Mouse (Mus musculus): Measurements from ENCODE around the gene Phb2.
"Not testable (repeated sequence)": the region's sequence is repeated elsewhere in the genome, so short reads cannot be mapped to it uniquely, and the experiment has no call there.

The Phb2 gene

DNA sequence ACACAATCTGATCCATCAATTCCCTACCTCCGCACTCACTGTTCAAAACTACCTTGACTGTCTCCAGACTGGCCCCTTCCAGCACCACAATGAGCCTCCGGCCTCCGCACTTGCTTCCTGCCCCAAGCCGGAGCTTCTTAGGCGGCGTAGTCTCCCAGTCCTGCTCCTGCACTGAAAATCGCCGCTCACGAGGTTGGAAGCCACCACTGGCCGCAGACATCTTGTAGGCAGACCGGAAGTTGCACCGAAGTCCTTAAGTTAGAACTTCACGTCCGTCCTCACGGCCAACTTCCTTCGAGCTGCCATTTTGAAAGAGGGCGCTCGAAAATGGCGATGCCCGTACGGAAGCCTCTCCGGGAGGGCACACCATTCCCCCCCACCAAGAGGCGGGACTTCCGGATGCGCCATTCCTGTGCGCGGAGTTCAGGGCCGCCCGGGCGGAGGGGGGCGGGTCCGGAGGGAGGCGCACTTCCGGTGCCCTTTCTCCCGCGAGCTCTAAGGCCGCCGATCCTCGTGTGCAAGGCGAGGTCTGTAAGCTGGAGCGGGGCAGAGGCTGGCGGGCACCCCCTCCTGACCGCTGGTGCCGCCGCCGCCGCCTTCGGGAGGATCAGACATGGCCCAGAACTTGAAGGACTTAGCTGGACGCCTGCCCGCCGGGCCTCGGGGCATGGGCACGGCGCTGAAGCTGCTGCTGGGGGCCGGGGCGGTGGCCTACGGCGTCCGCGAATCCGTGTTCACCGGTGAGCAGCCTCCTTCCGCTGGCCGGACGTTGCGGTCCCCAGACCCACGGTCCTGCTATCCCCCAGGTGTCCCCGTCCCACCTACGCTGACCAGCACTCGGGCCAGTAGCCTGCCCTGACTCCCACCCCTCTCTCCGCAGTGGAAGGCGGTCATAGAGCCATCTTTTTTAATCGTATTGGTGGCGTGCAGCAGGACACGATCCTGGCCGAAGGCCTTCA lies at the start of gene Phb2, which contains the start of gene Emg1:
TSS of gene Phb2 (plus strand) at position 513 of the 959 bp plus-strand sequence.
TSS of gene Emg1 (minus strand) at position 355 of the 959 bp plus-strand sequence.
- peak; percentile 98 for DNase-seq (ENCODE audit: low read depth, low spot score)

DNA sequence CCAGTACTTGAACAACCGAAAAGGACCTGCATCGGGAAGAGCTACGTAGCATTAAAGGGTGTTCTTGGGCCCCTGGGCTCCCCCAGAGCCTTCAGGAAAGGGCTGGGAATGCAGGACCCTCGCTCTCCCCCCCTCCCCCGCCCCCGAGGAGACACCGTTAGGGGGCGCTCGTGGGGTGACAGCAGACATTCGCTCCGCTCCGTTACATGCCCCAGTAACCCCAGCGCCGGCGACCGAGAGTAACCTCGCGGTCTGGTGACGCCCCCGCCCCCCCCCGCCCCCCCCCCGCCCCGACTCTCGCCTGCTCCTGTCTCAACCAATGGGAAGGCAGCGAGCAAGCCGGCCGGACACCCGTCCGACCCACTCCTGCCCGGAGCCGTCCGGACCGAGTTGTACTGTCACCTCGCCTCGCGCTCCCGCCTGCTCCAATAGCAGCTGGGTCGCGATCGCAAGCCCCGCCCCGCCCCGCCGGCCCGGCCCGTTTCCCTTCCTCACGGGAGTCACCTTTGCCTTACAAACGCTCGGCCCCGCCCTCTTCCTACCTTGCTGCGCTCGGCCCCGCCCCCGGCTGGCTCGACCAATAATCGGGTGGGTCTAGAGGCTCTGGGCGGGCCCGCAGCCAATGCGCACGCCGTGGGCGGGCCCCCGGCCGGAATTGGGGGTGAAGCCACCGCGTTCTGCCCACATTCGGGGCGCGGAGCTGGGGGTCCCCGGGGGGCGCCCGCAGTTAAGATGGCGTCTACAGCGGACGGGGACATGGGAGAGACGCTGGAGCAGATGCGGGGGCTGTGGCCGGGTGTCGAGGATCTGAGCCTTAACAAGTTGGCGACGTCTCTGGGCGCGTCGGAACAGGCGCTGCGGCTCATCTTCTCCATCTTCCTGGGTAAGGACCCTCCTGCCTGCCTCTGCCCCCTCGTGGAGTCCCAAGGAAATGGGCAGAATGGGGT lies 49.4 kb upstream of the Phb2 start, which contains the start of gene Lpcat3:
TSS of gene Lpcat3 (plus strand) at position 551 of the 947 bp plus-strand sequence.
- DNase-seq (ENCODE audit: low read depth, low spot score) = peak; percentile 99

DNA sequence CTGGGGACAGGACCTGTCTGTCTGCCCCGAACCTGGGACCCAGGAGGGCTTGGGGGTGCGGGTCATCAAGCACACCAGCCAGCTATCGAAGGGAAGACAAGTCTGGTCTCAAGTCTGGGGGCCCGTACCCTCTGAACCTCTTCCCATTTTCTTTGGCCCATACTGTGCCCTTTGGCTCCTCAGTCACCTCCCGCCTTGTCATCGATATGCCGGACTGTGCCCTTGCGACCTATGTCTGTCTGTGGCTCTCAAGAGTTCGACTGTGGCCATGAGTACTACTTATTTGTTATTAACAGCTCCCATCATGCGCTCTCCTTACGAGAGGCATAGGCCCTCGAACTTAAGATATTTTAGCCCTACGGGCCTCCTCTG lies 48.7 kb upstream of the Phb2 start:
- no peak for DNase-seq (ENCODE audit: low read depth, low spot score)

DNA sequence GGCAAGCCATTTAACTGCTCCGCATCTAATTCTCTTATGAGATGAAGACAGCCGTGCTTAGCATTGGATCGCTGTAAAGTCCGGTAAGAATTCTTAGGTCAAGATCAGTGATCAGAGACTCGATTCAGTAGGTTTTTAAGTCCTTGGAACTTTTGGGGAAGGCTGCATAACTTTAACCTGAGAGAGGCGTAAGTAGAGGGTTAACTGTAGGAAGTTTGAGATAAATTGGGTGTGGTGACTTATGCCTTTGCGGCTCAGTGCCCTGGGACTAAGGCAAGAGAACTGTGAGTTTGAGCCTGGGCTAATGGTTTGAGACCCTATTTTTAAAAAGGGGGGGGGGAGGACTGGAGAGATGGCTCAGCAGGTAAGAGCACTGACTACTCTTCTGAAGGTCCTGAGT lies 47.9 kb upstream of the Phb2 start:
- DNase-seq (ENCODE audit: low read depth, low spot score) = no peak

DNA sequence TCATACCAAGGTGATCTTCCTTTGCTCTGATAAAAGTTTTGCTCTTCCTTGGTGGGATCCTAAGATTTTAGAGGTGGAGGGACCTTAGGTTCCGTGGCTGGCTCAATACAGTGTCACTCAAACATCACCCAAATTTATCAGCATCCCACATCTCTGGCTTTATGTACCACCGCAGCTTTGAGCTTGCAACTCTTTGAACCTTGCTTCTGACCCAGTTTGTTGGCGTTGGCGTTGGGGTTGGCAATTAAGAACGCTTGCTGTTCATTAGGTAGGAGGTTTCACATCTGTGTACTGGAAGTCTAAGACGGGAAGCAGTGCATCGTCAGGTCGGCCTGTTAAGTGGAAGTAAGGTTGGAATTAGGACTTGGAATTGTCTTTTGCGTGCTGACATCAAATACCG lies 47.1 kb upstream of the Phb2 start:
- peak; percentile 11 for DNase-seq (ENCODE audit: low read depth, low spot score)

DNA sequence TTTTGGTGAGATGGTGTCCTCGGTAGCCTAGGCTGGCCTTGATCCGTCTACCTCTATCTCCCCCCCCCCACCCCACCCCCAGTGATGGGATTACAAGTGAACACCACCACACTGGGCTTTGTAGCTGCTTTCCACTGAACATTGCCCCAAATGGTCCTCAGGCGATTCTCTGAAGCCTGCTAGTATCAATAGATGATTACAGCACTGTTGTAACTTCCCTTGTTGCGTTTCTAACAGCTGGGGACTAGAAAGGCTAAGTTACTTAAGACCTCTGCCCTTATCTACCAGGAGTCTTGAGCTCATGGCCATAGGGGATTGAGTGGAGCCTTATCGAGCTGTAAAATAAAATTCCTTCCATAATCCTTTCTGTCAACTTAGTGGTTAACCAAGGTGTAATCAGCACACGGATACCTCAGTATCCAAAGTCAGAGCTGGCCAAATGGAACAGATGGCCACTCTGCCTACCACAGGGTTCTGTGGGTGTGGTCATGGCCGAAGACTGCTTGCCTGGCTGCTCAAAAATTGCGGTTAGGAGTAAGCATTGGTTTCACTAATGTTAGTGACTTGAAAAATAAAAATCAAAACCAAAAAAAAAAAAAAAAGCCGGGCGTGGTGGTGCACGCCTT lies 42.8 kb upstream of the Phb2 start:
- no peak for DNase-seq (ENCODE audit: low read depth, low spot score)

DNA sequence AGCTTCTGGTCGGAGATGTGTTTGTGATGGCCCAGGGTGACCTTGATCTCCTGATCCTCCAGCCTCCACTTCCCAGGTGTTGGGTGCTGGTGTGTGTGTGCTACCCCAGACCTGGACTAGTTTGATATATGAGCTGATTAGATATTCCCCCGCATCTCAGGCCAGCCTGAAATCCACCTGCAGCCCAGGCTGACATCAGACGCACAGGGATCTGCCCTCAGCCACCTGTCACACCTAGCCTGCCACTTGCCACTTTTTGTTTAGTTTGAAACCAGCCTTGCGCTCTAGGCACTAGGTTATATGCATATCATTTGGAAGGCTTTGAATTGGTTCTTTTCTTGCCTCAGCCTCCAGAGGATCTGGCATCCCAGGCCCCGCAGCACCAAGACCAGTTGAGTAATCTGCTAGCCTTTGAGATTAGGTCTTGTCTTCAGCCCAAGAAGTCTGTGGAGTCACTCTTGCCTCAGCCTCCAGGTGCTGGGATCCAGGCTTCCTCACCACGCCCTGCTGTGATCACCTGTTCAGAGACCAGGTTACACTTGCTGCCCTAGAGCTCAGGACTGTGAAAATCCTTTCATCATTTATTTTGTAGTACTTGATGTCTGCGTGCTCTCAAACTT lies 41.7 kb upstream of the Phb2 start:
- DNase-seq (ENCODE audit: low read depth, low spot score) = no peak

DNA sequence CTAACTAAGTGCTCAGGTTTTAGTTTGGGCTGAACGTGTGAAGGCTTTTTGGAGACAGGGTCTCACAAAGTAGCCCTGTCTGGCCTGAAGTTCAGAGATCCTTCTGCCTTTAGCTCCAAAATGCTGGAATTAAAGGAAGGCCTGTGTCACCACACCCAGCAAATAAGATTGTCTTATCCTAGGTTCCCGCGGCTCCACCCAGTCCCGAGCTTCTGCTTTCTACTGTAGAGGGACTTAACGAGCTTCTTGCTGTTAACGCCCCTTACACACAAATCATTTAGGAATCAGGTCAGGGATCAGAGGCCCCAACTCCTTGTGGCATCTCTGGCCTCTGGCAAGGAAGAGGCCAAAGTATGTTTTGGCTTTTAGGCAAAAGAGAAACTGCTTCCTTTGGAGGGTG lies 40.0 kb upstream of the Phb2 start:
- no peak for DNase-seq (ENCODE audit: low read depth, low spot score)

DNA sequence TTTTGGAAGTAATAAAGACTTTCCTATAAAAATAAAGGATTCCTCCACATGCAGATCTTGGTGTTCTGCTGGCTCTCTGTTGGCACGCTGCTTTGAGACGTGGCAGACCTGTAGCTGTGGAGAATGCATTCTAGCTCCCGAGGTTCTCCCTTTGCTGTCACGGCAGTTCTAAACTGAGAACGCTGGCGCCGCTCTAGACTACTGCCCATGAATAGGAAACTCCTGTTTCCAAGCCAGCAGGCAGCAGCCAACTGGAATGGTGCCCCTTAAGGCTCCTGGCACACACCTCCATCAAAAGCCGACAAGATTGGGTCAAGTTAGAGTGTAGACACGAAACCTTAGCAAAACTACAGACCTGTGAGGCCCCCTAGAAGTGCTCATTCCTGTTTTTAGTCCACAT lies 38.5 kb upstream of the Phb2 start:
- no peak for DNase-seq (ENCODE audit: low read depth, low spot score)

DNA sequence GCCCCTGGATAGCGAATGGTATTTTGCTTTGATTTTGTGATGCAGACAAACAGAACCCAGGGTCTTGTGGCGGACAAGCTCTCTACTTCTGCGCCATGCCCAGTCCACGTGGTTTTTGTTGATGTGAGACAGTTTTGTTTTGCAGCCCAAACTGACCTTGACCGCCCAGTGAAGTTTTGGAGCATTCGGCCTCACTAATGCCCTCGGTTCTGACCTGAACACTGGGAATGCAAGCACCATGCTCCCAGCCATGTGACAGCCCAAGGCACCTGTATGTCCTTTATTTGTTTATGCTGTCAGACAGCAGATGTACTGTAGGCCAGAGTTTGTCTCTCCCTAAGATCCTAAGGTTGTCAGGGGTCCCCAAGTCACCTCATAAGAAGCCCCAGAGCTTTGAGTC lies 37.5 kb upstream of the Phb2 start:
- DNase-seq (ENCODE audit: low read depth, low spot score) = no peak

DNA sequence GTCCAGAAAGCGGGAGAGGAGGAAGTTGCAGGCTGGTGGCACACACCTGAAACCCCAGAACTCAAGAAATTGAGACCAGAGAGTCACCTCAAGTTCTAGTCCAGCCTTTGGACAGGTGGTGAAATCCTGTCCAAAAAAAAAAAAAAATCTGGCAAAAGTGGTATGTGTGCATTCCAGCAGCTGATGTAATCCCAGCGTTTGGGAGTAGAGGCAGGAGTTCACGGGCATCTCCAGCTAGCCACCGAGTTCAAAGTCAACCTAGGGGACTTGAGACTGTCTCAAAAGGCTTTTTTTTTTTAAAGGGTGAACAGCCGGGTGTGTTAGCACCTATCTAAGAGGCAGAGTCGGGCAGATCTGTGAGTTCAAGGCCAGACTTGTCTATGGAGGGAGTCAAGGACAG lies 36.0 kb upstream of the Phb2 start:
- no peak for DNase-seq (ENCODE audit: low read depth, low spot score)

DNA sequence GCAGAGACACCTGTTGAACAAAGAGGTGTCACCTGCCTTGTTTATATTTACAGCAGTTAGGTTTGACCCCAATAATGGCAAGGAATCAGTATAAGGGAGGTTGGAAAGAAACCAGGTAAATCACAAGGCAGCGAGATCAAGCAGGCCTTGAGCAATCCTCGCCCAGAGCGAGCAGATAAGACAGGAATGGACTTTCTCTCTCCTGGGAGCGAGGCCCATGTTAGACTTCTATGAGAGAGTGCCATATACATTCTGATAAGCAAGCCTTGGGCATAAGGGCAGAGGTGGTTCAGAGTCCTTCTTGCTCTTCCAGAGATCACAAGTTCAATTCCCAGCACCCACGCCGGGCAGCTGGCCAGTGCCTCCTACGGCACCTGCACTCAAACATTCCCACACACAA lies 33.4 kb upstream of the Phb2 start:
- no peak for DNase-seq (ENCODE audit: low read depth, low spot score)

DNA sequence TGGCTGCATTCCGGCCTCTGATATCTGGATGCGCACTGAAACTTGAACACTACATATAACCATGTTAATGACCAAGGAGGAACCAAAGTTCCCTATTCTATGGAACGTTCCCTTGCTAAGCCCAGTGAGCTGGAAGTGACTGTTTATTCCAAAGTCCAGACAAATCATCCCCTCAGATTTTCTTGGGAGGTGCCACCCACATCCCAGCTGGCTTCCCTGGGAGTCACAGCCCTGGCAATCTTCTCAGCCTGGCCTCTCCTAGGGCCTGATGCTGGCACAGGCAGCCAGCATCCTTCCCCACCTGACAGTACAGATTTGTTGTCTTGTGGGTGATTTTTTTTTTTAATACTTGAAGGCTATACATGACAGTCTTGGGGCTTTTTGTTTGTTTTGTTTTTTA lies 32.6 kb upstream of the Phb2 start:
- DNase-seq (ENCODE audit: low read depth, low spot score) = no peak

DNA sequence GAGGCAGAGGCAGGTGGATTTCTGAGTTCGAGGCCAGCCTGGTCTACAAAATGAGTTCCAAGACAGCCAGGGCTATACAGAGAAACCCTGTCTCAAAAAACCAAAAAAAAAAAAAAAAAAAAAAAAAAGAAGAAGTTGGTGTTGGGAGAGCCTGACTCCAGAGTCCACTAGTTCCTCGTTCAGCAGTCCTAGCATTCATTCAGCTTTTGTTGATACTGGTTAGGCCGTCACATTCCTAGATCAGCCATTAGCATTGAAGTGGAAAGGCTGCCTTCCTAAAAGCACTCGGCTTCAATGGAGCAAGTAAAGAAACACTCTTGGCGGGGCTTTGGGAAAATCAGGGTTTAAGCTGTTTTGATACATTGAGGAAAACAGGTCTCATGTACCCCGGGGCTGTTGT lies 29.8 kb upstream of the Phb2 start:
- not testable (repeated sequence) for DNase-seq (ENCODE audit: low read depth, low spot score)

DNA sequence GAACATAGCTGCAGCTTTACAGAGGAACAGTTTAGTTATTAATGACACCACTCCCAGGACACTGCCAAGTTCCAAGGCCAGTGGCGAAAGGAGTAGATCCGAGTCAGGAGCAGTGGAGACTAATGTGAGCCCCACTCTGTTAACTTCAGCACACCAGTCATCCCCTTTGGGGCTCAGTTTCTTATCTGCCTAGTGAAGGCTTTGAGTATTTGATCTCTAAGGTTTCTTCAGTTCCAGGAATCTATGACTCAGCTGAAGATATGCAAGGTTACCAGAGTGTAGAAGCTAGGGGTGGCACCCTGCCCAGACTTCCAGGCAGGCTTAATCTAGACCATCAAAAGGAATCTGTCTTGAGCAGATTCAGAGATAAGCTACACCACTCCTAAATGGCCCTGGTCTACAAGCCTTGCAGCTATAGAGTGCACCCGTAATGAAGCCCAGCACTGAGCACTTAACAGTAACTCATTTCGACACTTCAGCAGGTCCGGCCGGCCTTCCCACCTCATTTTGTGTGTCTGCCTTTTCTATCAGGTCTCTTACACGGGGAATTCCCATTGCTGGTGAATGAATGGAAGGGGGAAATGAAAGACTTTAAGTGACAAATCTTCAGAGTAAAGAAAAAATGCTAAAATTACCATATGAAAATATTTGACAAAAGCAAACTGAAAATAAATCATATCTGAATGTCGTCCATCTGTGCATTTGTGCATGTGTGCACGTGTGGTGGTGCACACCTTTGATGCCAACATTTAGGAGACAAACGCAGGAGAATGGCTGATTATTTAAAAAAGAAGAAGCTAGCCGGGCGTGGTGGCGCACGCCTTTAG lies 28.3 kb upstream of the Phb2 start:
- no peak for DNase-seq (ENCODE audit: low read depth, low spot score)

DNA sequence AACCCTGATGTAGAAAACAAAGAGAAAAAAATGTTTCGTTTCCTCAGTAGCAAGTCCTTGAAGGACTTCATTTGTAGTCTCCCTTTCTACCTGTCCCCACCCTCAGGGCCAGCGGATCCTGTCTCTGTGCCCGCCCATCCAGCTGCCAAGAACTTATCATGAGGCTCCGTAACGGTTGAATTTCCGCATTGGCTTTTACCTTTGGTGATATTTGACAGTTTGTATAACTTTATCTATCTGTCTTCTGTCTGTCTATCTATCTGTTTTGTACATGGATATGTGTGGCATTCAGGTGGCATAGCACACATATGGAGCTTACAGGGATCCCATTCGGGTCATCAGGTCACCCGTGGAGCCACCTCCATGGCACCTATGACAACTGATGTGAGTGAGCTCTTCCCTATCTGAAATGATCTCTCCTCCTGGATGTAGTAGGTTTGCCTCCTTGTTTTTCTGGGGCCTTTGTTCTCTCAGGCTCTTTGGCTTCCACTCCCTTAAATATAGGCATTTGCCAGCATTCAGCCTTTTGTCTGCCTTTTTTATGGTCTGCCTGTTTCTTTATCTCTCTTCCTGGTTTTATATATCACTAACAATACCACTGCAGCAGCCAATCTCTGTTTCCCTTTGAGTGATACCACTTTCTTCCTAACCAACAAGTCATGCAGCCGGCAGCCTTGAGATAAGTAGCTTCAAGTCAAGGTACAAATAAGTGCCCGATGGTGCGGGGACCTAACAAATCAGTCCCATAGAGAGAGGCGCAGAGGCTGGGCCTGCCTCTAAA lies 26.3 kb upstream of the Phb2 start:
- DNase-seq (ENCODE audit: low read depth, low spot score) = no peak

DNA sequence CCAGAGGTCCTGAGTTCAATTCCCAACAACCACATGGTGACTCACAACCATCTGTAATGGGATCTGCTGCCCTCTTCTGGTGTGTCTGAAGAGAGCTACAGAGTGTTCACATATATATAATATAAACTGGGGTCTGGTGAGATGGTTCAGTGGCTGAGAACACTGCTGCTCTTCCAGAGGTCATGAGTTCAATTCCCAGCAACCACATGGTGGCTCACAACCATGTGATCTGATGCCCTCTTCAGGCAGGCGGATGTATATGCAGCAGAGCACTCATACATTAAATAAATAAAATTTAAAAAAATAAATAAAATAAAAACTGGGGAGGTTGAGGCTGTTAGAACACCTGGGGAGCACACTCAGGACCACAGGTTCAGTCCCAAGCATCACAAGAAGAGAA lies 25.5 kb upstream of the Phb2 start:
- DNase-seq (ENCODE audit: low read depth, low spot score) = peak; percentile 29

DNA sequence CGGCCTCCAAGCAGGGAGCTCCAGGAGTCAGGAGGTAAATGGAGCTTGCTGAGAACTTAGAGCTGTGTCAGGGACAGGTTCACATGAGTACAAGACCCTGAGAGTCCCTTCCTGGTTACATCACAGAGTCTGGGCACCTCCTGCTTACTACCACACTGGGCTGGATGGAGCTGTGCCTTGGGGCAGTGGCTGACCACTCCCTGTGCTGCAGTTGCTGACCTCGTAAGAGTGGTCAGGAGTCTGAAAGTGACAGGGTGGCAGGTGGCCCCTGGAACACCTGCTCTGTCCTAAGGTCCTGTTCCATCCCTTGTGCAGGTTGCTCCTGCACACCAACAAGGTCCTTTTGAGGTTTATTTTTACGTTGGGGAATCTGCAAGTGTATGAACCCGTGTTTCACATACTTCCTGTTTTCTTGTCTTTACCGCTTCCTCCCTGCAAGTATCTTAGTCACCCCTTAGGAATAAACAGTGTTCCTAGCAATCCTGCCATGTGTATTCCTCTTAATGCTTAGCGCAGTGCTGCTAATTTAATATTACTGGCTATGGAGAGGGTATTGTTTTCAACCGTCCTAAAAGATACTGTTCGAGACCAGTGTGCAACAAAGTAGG lies 23.9 kb upstream of the Phb2 start:
- DNase-seq (ENCODE audit: low read depth, low spot score) = no peak

DNA sequence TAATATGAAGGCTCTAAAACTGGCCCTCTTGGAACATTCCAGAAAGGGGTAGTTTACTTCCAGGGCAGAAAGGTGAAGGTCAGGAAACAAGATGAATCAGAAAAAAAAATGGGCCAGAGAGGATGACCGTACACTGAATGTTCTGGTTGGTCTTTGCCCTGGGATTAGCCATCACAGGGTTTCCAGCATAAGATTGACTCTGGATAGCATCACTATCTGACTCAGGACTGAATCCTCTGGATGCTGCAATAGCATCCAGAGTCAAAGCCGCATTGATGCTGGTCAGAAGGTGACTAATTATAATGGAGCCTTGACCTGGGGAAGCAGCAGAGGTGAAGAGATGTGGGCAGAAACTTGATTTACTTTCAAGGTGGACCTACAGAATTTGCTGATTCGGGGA lies 23.1 kb upstream of the Phb2 start:
- DNase-seq (ENCODE audit: low read depth, low spot score) = no peak

Data from CD4-positive, CD25-positive, alpha-beta regulatory T cell, adult 2 months (primary cell).